Mouse (Mus musculus): Measurements from ENCODE around the gene Pear1.

Gene Pear1

DNA sequence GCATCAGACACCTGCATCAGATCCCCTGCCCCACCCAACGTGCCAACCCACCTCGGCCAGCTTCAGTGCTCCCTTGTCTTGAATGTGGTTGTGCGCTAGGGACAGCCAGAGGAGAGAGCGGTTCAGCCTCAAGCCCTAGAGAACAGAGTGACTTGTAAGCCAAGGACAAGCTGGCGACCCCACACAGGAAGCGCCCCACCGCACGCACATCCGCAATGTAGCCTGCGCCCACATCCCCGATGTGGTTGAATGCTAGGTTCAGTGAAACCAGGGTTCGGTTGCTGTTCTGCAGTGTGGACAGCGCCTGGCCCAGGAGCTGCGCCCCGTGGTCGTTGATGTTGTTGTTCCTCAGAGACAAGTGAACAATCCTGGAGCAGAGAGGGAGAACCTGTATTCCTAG lies 81.4 kb downstream of the Pear1 start:
- H3K36me3 ChIP-seq (ENCODE audit: insufficient read depth, low read length) = peaks cover 11% of the 10 kb centered on the region
- TF ChIP-seq CTCF (conservative IDR thresholded peaks at IDR 0.05; ENCODE audit: low read length) (no peak), NANOG (IDR thresholded peaks at IDR 0.05; ENCODE audit: borderline replicate concordance, low read length) (no peak), POU5F1 (IDR thresholded peaks at IDR 0.05; ENCODE audit: borderline replicate concordance, low read length) (no peak)
- peaks cover 21% of the 10 kb centered on the region for H3K4me1 ChIP-seq (replicated peaks; ENCODE audit: low read depth, low read length)

DNA sequence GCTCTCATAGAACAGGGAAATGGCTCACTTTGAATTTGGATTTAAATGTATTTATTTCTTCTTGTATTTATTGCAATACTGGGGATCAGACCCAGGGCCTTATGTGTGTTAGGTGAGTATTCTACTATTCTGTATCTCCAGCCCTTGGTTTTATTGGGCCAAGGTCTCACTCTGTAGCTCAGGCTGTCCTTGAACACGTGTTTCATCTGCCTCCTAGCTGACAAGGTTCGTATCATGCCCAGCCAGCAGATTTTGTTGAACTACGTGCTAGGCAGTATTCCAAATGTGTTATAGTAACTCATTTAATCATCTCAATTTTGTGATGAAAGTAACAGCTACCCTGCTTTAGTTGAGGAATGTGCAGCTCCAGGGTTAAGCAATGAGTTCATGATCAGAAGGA lies 82.1 kb downstream of the Pear1 start:
- TF ChIP-seq NANOG (IDR thresholded peaks at IDR 0.05; ENCODE audit: borderline replicate concordance, low read length) (no peak), CTCF (conservative IDR thresholded peaks at IDR 0.05; ENCODE audit: low read length) (no peak), POU5F1 (IDR thresholded peaks at IDR 0.05; ENCODE audit: borderline replicate concordance, low read length) (no peak)
- no peak overlapping the region for H3K4me3 ChIP-seq (replicated peaks; ENCODE audit: low read length)
- peaks cover 19% of the 10 kb centered on the region for H3K27me3 ChIP-seq (ENCODE audit: insufficient read depth, low read length)
- H3K4me1 ChIP-seq (replicated peaks; ENCODE audit: low read depth, low read length) = peaks cover 24% of the 10 kb centered on the region
- H3K9me3 ChIP-seq (ENCODE audit: low read length) = no peaks in the 10 kb centered on the region
- peaks cover 17% of the 10 kb centered on the region for H3K36me3 ChIP-seq (ENCODE audit: insufficient read depth, low read length)

More for the DNA sequence above, 81.4 kb downstream of the Pear1 start:
- Histone ChIP-seq H3K4me3 (replicated peaks; ENCODE audit: low read length) (peak overlapping the region; percentile 29; the same call in 1 of the 2 replicates), H3K9me3 (ENCODE audit: low read length) (no peaks in the 10 kb centered on the region), H3K27me3 (ENCODE audit: insufficient read depth, low read length) (peaks cover 25% of the 10 kb centered on the region)

DNA sequence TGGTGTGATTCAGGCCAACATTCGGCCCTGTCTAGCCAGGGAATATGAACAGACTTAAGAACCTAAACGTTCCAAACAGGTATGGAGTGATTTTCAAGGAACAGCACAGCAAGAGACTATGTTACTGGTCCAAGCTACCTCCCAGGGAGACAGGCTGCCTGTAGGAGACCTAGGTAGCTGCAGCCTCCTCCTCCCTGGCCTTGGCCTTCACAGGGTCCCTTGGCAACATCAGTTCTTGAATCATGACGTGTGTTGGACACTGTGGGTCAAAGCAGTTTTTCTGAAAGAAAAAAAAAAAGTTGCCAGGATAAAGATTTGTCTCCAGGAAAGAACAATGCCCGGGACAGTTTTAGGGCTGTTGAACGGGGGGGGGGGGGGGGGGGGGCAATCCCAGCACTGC lies 85.2 kb downstream of the Pear1 start:
- H3K27me3 ChIP-seq (ENCODE audit: insufficient read depth, low read length) = no peaks in the 10 kb centered on the region
- H3K4me1 ChIP-seq (replicated peaks; ENCODE audit: low read depth, low read length) = peaks cover 14% of the 10 kb centered on the region
- no peak overlapping the region for H3K4me3 ChIP-seq (replicated peaks; ENCODE audit: low read length)
- no peak for TF ChIP-seq CTCF (conservative IDR thresholded peaks at IDR 0.05; ENCODE audit: low read length)
- H3K36me3 ChIP-seq (ENCODE audit: insufficient read depth, low read length) = peaks cover 48% of the 10 kb centered on the region
- H3K9me3 ChIP-seq (ENCODE audit: low read length) = no peaks in the 10 kb centered on the region

DNA sequence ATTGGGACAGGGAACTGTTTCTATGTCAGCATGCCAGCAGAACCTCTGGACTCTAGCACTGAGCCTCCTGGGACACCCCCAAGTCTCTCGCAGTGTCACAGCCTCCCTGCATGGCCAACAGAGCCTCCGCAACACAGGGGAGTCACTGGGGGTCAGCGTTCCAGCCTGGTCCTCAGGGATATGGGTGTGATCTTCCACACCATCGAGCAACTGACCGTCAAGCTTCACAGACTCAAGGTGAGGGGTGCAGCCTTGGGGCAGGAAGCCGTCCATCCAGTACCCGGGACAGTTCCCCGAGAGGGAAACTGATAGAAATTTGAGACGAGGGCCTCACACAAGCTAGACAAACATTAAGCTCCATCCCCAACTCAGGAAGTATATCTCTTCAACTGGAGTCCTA lies 88.8 kb downstream of the Pear1 start:
- no peaks in the 10 kb centered on the region for H3K9me3 ChIP-seq (ENCODE audit: low read length)
- H3K4me1 ChIP-seq (replicated peaks; ENCODE audit: low read depth, low read length) = peaks cover 8% of the 10 kb centered on the region
- H3K36me3 ChIP-seq (ENCODE audit: insufficient read depth, low read length) = peaks cover 81% of the 10 kb centered on the region
- no peaks in the 10 kb centered on the region for H3K27me3 ChIP-seq (ENCODE audit: insufficient read depth, low read length)
- TF ChIP-seq NANOG (IDR thresholded peaks at IDR 0.05; ENCODE audit: borderline replicate concordance, low read length) = no peak
- TF ChIP-seq CTCF (conservative IDR thresholded peaks at IDR 0.05; ENCODE audit: low read length) = no peak
- no peak for TF ChIP-seq POU5F1 (IDR thresholded peaks at IDR 0.05; ENCODE audit: borderline replicate concordance, low read length)
- no peak overlapping the region for H3K4me3 ChIP-seq (replicated peaks; ENCODE audit: low read length)

DNA sequence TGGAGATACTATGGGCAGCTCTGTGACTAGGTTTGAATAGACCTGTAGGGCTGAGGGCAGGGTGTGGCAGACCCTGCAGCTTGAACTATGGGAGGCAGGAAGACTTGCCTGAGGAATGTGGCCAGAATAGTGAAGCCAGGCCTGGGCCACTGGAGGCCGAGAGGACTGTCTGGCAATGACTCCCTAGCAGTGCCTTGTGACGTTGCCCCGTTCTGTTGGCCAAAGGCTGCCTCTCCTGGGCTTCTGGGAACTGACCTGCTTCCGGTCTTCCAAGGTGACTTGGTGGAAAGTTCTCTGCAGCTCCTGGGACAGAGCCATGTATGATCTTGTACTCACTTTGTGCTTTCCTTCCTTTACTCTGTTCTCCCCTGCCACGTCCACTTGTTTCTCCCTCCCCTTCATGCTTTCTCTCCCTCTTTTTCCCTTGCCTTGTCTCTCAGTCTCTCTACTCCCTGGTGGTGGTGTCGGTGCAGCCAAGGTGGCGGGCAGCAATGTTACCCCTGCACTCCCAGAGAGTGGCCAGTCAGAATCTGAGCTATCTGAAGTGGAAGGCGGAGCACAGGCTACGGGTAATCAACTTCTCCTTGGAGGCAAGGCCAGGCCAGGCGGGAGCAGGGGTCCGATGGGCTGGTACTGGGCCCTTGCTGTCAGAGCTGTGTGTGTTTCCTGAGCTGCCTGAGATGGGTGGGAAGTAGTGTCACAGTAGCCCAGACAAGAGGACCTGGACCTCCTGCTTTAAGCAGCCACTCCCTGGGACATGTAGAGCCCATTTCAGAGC lies 89.9 kb downstream of the Pear1 start:
- no peak for TF ChIP-seq CTCF (conservative IDR thresholded peaks at IDR 0.05; ENCODE audit: low read length)
- no peak for TF ChIP-seq NANOG (IDR thresholded peaks at IDR 0.05; ENCODE audit: borderline replicate concordance, low read length)
- no peak for TF ChIP-seq POU5F1 (IDR thresholded peaks at IDR 0.05; ENCODE audit: borderline replicate concordance, low read length)
- Histone ChIP-seq H3K4me1 (replicated peaks; ENCODE audit: low read depth, low read length) (peaks cover 8% of the 10 kb centered on the region), H3K4me3 (replicated peaks; ENCODE audit: low read length) (no peak overlapping the region), H3K9me3 (ENCODE audit: low read length) (no peaks in the 10 kb centered on the region), H3K27me3 (ENCODE audit: insufficient read depth, low read length) (no peaks in the 10 kb centered on the region), H3K36me3 (ENCODE audit: insufficient read depth, low read length) (peaks cover 93% of the 10 kb centered on the region)

DNA sequence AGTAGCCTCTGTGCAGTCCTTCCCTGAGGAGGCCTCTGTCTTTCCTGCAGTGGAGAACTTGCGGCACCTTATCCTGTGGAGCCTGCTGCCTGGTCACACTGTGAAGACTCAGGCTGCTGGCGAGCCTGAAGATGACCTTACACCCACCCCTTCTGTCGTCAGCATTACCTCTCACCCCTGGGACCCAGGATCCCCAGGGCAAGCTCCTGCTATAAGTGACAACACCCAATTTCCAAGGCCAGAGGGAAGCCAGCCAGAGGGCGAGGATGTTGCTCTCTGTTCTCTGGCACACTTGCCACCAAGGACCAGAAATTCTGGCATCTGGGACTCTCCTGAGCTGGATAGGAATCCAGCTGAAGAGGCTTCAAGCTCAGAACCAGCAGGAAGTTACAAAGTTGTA lies 91.0 kb downstream of the Pear1 start:
- peaks cover 3% of the 10 kb centered on the region; the same call in 1 of the 2 replicates for H3K4me1 ChIP-seq (replicated peaks; ENCODE audit: low read depth, low read length)
- H3K9me3 ChIP-seq (ENCODE audit: low read length) = no peaks in the 10 kb centered on the region
- H3K27me3 ChIP-seq (ENCODE audit: insufficient read depth, low read length) = no peaks in the 10 kb centered on the region
- no peak overlapping the region for H3K4me3 ChIP-seq (replicated peaks; ENCODE audit: low read length)
- peaks cover 95% of the 10 kb centered on the region for H3K36me3 ChIP-seq (ENCODE audit: insufficient read depth, low read length)
- TF ChIP-seq CTCF (conservative IDR thresholded peaks at IDR 0.05; ENCODE audit: low read length) (no peak), NANOG (IDR thresholded peaks at IDR 0.05; ENCODE audit: borderline replicate concordance, low read length) (no peak), POU5F1 (IDR thresholded peaks at IDR 0.05; ENCODE audit: borderline replicate concordance, low read length) (no peak)

DNA sequence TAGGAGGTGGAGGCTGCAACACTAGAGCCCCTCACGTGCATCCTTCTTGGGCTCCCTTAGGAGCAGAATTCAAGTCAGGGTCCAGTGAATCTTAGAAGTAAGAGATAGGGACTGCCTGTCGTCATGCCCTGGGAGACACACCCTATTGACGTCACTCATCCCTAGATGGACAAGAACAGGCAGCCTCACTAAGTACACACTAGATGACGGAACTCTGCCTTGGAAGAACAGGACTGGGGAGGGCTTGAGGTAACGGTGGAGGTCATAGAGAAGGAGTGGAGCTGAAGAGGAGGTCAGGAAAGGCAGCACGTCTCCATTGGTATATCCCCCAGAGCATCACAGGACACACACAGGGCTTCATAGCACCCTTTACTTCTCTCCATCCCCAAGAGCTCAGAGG lies 95.4 kb downstream of the Pear1 start:
- no peak for TF ChIP-seq POU5F1 (IDR thresholded peaks at IDR 0.05; ENCODE audit: borderline replicate concordance, low read length)
- H3K36me3 ChIP-seq (ENCODE audit: insufficient read depth, low read length) = peaks cover 95% of the 10 kb centered on the region
- H3K4me1 ChIP-seq (replicated peaks; ENCODE audit: low read depth, low read length) = no peaks in the 10 kb centered on the region
- no peak overlapping the region for H3K4me3 ChIP-seq (replicated peaks; ENCODE audit: low read length)
- H3K9me3 ChIP-seq (ENCODE audit: low read length) = no peaks in the 10 kb centered on the region
- no peaks in the 10 kb centered on the region for H3K27me3 ChIP-seq (ENCODE audit: insufficient read depth, low read length)

DNA sequence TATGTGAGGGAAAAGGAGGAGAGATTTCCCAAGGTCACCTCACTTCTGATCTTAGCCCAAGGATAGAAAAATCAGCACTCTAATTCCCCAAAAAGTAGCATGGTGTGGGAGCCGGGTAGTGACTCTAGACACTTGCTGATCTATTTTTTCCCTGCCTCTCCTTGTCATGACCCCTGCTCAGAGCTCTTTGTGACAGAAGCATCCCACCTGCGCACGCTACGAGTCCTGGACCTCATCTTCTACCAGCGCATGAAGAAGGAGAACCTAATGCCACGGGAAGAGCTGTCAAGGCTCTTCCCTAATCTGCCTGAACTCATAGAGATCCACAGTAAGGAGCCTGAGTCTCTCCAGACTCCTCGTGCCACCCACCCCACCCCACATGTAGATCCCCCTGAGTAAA lies 97.9 kb downstream of the Pear1 start:
- peaks cover 91% of the 10 kb centered on the region for H3K36me3 ChIP-seq (ENCODE audit: insufficient read depth, low read length)
- no peak overlapping the region for H3K4me3 ChIP-seq (replicated peaks; ENCODE audit: low read length)
- no peaks in the 10 kb centered on the region for H3K9me3 ChIP-seq (ENCODE audit: low read length)
- H3K4me1 ChIP-seq (replicated peaks; ENCODE audit: low read depth, low read length) = no peaks in the 10 kb centered on the region
- TF ChIP-seq CTCF (conservative IDR thresholded peaks at IDR 0.05; ENCODE audit: low read length) (no peak), NANOG (IDR thresholded peaks at IDR 0.05; ENCODE audit: borderline replicate concordance, low read length) (no peak)
- no peaks in the 10 kb centered on the region for H3K27me3 ChIP-seq (ENCODE audit: insufficient read depth, low read length)
